Mouse (Mus musculus): ENCODE measurements around the gene Pepd.

DNA sequence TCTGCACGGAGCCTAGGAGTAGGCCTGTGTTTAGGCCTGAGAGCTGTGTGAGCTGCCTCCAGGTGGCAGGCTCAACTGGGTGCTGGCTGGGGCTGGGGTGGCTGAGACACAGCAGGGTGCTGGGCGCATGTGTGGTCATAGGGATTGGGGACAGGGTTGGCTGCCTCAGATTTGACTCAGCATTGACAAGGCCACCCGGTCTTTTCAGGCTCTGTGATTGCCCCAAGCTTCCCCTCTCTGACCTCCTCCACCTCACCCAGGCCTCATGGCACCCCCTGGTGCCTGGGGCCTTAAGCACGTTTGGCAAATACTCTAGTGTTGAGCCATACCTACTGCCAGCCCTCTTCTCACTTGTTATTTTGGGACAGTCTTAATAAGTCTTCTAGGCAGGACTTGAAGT is 111.1 kb downstream of the Pepd start:
- no peak for TF ChIP-seq CTCF (conservative IDR thresholded peaks at IDR 0.05; ENCODE audit: low read length)
- TF ChIP-seq NANOG (IDR thresholded peaks at IDR 0.05; ENCODE audit: borderline replicate concordance, low read length) = no peak
- no peak for TF ChIP-seq POU5F1 (IDR thresholded peaks at IDR 0.05; ENCODE audit: borderline replicate concordance, low read length)
